Mouse (Mus musculus): ENCODE measurements at regions not wholly inside any gene's neighbourhood (a gene's known extent, or its start where the extent isn't known, plus 50 kb on each side); places are given as distances from the start of the nearest gene placed in this dataset.

DNA sequence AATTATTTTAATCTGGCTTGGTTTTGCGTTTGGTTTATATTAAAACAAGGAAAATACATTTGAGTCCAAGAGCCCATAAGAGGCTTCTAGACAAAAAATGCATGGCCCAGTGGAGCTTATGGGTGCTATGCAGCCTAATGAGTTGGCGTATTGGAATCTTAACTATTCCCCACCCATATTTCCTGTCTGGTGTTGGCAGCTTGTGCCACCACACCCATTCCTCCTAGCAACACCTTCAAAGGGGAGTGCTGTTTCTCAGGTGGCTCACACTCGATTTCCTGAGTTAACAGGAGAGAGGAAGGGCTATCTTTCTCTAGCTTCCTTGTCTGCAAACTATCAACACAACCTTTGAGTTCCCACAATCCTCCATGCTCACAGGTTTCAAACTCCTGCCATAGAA is 331.0 kb downstream of the Plk2 start:
- Histone ChIP-seq H3K36me3 (ENCODE audit: control insufficient read depth, insufficient read depth, low read length) (no peaks in the 10 kb centered on the region), H3K4me1 (ENCODE audit: control insufficient read depth, insufficient read depth, low read length) (no peaks in the 10 kb centered on the region; the same call in 1 of the 2 replicates), H3K4me3 (ENCODE audit: low read depth, low read length) (no peak overlapping the region), H3K9me3 (ENCODE audit: control insufficient read depth, low read length) (no peaks in the 10 kb centered on the region), H3K27me3 (ENCODE audit: control insufficient read depth, insufficient read depth, low read length) (no peaks in the 10 kb centered on the region), H3K27ac (replicated peaks; ENCODE audit: low read depth, low read length) (no peak overlapping the region), H3K9ac (ENCODE audit: low read length) (no peak overlapping the region), H3K4me2 (ENCODE audit: low read depth, severe bottlenecking) (no peak overlapping the region)
- ATAC-seq (ENCODE audit: insufficient number of reproducible peaks, low FRiP score, low TSS enrichment, low read depth) (no peak), DNase-seq (ENCODE audit: low spot score) (no peak)
- WGBS: 72% methylated on average over 3 of the region's 3 CpGs

DNA sequence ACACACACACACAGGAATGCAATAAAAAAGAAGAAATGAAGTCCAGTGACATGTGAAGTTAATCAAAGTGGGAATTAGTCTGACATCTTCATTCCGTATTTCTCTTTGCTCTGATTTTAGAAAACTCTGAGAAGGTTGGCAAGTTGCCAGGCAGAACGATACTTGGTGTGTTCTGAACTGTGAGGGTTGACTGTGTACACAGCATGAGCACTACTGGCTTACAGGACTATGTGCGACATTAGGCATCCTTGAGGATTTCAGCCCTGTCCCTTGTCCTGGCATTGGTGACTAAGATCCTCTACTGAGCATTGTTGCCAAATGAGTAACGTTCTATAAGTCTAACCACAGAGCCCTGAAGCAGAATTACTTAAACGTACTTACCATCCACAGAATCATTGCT is 340.7 kb downstream of the Plk2 start:
- ATAC-seq (ENCODE audit: insufficient number of reproducible peaks, low FRiP score, low TSS enrichment, low read depth): no peak
- H3K9me3 ChIP-seq (ENCODE audit: control insufficient read depth, low read length): no peaks in the 10 kb centered on the region
- 67% methylated on average over 5 of the region's 5 CpGs for WGBS
- H3K4me2 ChIP-seq (ENCODE audit: low read depth, severe bottlenecking): no peak overlapping the region
- H3K27ac ChIP-seq (replicated peaks; ENCODE audit: low read depth, low read length): no peak overlapping the region
- no peaks in the 10 kb centered on the region for H3K36me3 ChIP-seq (ENCODE audit: control insufficient read depth, insufficient read depth, low read length)
- no peaks in the 10 kb centered on the region for H3K4me1 ChIP-seq (ENCODE audit: control insufficient read depth, insufficient read depth, low read length)
- H3K9ac ChIP-seq (ENCODE audit: low read length): no peak overlapping the region
- H3K4me3 ChIP-seq (ENCODE audit: low read depth, low read length): no peak overlapping the region
- no peak for DNase-seq (ENCODE audit: low spot score)
- no peaks in the 10 kb centered on the region for H3K27me3 ChIP-seq (ENCODE audit: control insufficient read depth, insufficient read depth, low read length)

DNA sequence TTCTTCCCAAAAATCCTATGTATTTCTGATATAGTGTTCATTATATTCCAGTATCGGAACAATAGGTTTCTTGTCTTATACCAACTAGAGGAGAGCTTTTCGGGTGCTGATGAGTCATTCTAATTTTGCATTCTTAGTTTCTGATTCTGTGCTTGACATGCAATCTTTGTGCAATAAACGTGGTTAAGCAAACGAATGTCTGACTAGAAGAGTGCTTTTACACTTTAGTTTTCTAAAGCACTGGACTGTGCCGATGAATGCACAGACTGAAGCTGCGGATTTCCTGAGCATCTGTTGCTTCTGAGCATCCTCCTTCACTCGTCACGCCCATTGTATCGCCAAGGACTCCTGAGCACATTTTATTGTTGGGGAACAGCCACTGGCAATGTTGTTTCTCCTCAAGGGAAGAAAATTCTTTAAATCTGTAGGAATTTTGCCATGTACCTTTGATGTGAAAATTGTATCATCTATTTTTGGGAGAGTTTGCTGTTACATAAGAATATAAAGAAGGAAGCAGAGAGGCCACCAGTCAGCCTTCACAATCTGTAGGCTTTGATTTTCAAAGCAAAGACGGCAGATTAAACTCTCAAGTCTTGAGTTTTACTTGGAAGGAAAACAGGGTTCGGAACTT is 346.8 kb downstream of the Plk2 start:
- H3K4me2 ChIP-seq (ENCODE audit: low read depth, severe bottlenecking): no peak overlapping the region
- ATAC-seq (ENCODE audit: insufficient number of reproducible peaks, low FRiP score, low TSS enrichment, low read depth) (no peak), DNase-seq (ENCODE audit: low spot score) (no peak)
- H3K9ac ChIP-seq (ENCODE audit: low read length): no peak overlapping the region
- no peak overlapping the region for H3K27ac ChIP-seq (replicated peaks; ENCODE audit: low read depth, low read length)
- 88% methylated on average over 11 of the region's 11 CpGs for WGBS
- no peaks in the 10 kb centered on the region for H3K4me1 ChIP-seq (ENCODE audit: control insufficient read depth, insufficient read depth, low read length)
- H3K4me3 ChIP-seq (ENCODE audit: low read depth, low read length): no peak overlapping the region
- no peaks in the 10 kb centered on the region for H3K36me3 ChIP-seq (ENCODE audit: control insufficient read depth, insufficient read depth, low read length)
- no peaks in the 10 kb centered on the region for H3K27me3 ChIP-seq (ENCODE audit: control insufficient read depth, insufficient read depth, low read length)
- H3K9me3 ChIP-seq (ENCODE audit: control insufficient read depth, low read length): no peaks in the 10 kb centered on the region

DNA sequence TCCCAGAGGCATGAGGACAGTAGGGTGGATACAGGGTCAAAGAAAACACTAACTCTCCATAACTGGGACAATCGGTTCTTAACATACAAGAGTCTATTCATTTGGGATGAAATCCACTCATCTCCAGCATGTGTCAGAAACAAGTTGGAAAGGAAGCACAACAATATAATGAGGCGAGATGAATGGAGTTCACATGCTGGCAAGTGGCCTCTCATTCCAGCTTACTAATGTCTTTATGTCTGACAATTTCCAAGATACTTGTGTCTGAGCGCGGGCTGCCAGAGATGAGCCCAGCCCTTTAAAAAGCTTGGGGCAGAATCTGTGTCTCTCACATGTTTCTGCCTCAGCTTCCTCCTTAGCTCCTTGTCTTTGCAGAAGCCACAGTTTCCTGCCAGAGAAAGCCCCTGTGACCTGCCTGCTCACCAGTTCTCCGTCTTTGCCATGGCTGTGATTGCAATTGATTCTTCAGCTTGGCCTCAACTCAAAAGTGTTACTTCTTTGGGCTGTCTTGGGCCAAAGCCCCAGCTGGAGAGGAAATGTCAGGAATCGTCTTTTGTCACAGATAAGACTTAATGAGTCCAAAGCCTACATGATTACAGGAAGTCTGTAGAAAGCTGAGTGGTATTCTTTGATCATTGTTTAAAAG is 352.5 kb downstream of the Plk2 start:
- DNase-seq (ENCODE audit: low spot score) (no peak), ATAC-seq (ENCODE audit: insufficient number of reproducible peaks, low FRiP score, low TSS enrichment, low read depth) (no peak)
- no peak overlapping the region for H3K9ac ChIP-seq (ENCODE audit: low read length)
- H3K9me3 ChIP-seq (ENCODE audit: control insufficient read depth, low read length): no peaks in the 10 kb centered on the region
- WGBS: 59% methylated on average over 6 of the region's 6 CpGs
- no peaks in the 10 kb centered on the region for H3K27me3 ChIP-seq (ENCODE audit: control insufficient read depth, insufficient read depth, low read length)
- H3K4me1 ChIP-seq (ENCODE audit: control insufficient read depth, insufficient read depth, low read length): no peaks in the 10 kb centered on the region
- no peak overlapping the region for H3K4me3 ChIP-seq (ENCODE audit: low read depth, low read length)
- H3K36me3 ChIP-seq (ENCODE audit: control insufficient read depth, insufficient read depth, low read length): no peaks in the 10 kb centered on the region
- no peak overlapping the region for H3K4me2 ChIP-seq (ENCODE audit: low read depth, severe bottlenecking)
- H3K27ac ChIP-seq (replicated peaks; ENCODE audit: low read depth, low read length): no peak overlapping the region

DNA sequence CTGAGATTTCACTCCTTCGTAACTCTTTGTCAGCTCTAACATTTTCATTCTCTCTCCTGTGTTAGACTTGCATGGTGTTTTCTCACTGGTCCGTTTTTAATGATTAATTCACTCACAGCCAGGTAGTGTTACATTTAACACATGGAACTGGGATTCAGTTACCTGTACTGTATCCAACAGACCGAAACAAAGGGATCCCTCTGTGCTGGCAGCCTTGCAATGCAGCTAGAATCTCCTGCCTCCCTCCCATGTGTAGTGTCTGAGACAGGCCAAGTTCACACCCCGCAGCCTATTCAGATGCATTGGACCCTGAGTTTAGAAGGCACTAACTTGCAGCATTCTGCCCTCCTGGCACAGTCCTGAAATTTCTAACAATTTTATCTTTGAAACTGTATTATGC is 357.9 kb downstream of the Plk2 start:
- DNase-seq (ENCODE audit: low spot score) (no peak), ATAC-seq (ENCODE audit: insufficient number of reproducible peaks, low FRiP score, low TSS enrichment, low read depth) (no peak)
- Histone ChIP-seq H3K4me2 (ENCODE audit: low read depth, severe bottlenecking) (no peak overlapping the region), H3K4me1 (ENCODE audit: control insufficient read depth, insufficient read depth, low read length) (no peaks in the 10 kb centered on the region), H3K27ac (replicated peaks; ENCODE audit: low read depth, low read length) (no peak overlapping the region), H3K4me3 (ENCODE audit: low read depth, low read length) (no peak overlapping the region), H3K9ac (ENCODE audit: low read length) (no peak overlapping the region), H3K36me3 (ENCODE audit: control insufficient read depth, insufficient read depth, low read length) (no peaks in the 10 kb centered on the region), H3K27me3 (ENCODE audit: control insufficient read depth, insufficient read depth, low read length) (no peaks in the 10 kb centered on the region), H3K9me3 (ENCODE audit: control insufficient read depth, low read length) (no peaks in the 10 kb centered on the region)
- WGBS: 83% methylated on average over 4 of the region's 4 CpGs

DNA sequence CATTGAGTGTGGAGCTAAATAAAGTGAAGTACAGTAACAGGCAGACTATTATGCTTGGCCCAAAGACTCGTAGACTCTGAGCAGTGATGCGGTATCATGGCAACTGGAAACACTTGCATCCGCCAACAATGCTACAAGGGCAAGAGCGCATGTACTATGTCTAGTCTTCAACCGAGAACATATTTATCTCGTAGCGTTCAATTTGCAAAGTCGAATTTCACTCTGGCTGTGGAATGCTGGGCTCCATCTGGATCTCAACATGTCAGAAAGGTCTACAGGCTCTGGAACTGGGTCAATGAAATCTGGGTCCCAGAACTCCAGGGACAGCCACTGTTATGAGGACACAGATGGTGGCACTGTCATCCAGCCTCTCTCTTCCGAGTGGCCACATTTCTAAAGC is 359.7 kb downstream of the Plk2 start:
- WGBS: 90% methylated on average over 9 of the region's 9 CpGs
- Histone ChIP-seq H3K36me3 (ENCODE audit: control insufficient read depth, insufficient read depth, low read length) (no peaks in the 10 kb centered on the region), H3K4me1 (ENCODE audit: control insufficient read depth, insufficient read depth, low read length) (no peaks in the 10 kb centered on the region), H3K4me2 (ENCODE audit: low read depth, severe bottlenecking) (no peak overlapping the region), H3K9me3 (ENCODE audit: control insufficient read depth, low read length) (no peaks in the 10 kb centered on the region), H3K4me3 (ENCODE audit: low read depth, low read length) (no peak overlapping the region), H3K27me3 (ENCODE audit: control insufficient read depth, insufficient read depth, low read length) (no peaks in the 10 kb centered on the region), H3K9ac (ENCODE audit: low read length) (no peak overlapping the region), H3K27ac (replicated peaks; ENCODE audit: low read depth, low read length) (no peak overlapping the region)
- ATAC-seq (ENCODE audit: insufficient number of reproducible peaks, low FRiP score, low TSS enrichment, low read depth) (no peak), DNase-seq (ENCODE audit: low spot score) (no peak)

DNA sequence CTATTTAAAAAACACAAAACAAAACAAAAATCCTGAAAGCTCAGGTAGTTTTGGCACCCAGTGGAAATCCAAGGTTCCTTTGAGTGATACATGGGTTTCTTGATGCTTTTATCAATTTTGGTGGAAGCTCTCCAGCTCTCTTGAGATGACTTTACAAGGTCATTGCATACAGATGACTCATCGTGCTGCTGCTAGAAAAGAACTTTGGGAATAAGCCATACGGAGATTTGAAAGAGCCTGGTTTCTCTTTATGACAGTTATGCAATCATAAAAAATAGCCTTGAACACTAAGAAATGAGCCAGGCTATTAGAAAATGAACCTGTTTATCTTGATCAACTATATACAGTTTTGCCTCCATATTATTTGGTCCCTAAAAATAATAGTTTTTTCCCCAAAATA is 362.0 kb downstream of the Plk2 start:
- ATAC-seq (ENCODE audit: insufficient number of reproducible peaks, low FRiP score, low TSS enrichment, low read depth): no peak
- no peak overlapping the region for H3K4me2 ChIP-seq (ENCODE audit: low read depth, severe bottlenecking)
- no peaks in the 10 kb centered on the region for H3K9me3 ChIP-seq (ENCODE audit: control insufficient read depth, low read length)
- H3K27me3 ChIP-seq (ENCODE audit: control insufficient read depth, insufficient read depth, low read length): no peaks in the 10 kb centered on the region
- no peak for DNase-seq (ENCODE audit: low spot score)
- no peak overlapping the region for H3K9ac ChIP-seq (ENCODE audit: low read length)
- 93% methylated on average over 2 of the region's 2 CpGs for WGBS
- no peak overlapping the region for H3K4me3 ChIP-seq (ENCODE audit: low read depth, low read length)
- no peaks in the 10 kb centered on the region for H3K4me1 ChIP-seq (ENCODE audit: control insufficient read depth, insufficient read depth, low read length)
- H3K27ac ChIP-seq (replicated peaks; ENCODE audit: low read depth, low read length): no peak overlapping the region
- H3K36me3 ChIP-seq (ENCODE audit: control insufficient read depth, insufficient read depth, low read length): no peaks in the 10 kb centered on the region

DNA sequence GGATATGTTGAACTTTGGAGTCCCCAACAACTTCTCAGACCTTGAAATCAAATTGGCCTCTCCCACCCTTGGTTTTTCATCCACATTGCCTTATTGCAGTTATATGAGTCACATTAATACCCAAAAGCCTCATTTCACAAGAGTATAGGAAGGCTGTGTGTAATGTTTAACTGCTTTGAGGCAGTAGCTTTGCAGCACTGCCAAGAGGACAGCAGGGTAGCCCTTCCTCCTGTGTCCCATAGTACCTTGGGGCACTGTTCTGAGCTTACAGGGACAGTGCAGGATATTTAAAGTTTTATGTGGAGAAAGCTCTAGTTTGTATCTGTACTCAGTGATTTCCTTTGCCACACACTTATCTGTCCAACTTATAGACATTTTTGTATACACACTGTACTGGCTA is 374.4 kb downstream of the Plk2 start:
- no peak overlapping the region for H3K4me2 ChIP-seq (ENCODE audit: low read depth, severe bottlenecking)
- no peaks in the 10 kb centered on the region for H3K27me3 ChIP-seq (ENCODE audit: control insufficient read depth, insufficient read depth, low read length)
- H3K9me3 ChIP-seq (ENCODE audit: control insufficient read depth, low read length): no peaks in the 10 kb centered on the region
- H3K4me3 ChIP-seq (ENCODE audit: low read depth, low read length): no peak overlapping the region
- DNase-seq (ENCODE audit: low spot score) (no peak), ATAC-seq (ENCODE audit: insufficient number of reproducible peaks, low FRiP score, low TSS enrichment, low read depth) (no peak)
- no peak overlapping the region for H3K9ac ChIP-seq (ENCODE audit: low read length)
- no peaks in the 10 kb centered on the region for H3K36me3 ChIP-seq (ENCODE audit: control insufficient read depth, insufficient read depth, low read length)
- H3K27ac ChIP-seq (replicated peaks; ENCODE audit: low read depth, low read length): no peak overlapping the region
- no peaks in the 10 kb centered on the region for H3K4me1 ChIP-seq (ENCODE audit: control insufficient read depth, insufficient read depth, low read length)

DNA sequence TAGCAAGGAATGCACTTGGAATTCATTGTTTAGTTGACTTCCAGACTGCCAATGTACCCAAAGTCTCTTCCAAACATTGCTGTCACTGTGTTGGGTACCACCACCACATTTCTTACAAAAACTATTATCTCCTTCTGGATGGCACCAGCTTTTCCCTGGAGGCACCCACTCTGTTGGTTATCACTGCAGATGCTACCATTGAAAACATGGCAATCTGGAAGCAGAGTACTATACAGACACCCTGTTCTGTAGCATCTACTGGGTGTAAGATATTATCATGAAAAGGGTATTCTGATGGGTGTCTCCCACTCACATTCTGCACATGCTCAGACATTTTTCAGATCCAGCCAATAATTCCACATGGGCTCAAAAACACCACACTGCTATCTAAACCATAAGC is 380.4 kb downstream of the Plk2 start:
- Histone ChIP-seq H3K4me1 (ENCODE audit: control insufficient read depth, insufficient read depth, low read length) (no peaks in the 10 kb centered on the region), H3K9me3 (ENCODE audit: control insufficient read depth, low read length) (no peaks in the 10 kb centered on the region), H3K27ac (replicated peaks; ENCODE audit: low read depth, low read length) (no peak overlapping the region), H3K36me3 (ENCODE audit: control insufficient read depth, insufficient read depth, low read length) (no peaks in the 10 kb centered on the region), H3K4me2 (ENCODE audit: low read depth, severe bottlenecking) (no peak overlapping the region), H3K9ac (ENCODE audit: low read length) (no peak overlapping the region), H3K27me3 (ENCODE audit: control insufficient read depth, insufficient read depth, low read length) (no peaks in the 10 kb centered on the region), H3K4me3 (ENCODE audit: low read depth, low read length) (no peak overlapping the region)
- ATAC-seq (ENCODE audit: insufficient number of reproducible peaks, low FRiP score, low TSS enrichment, low read depth) (no peak), DNase-seq (ENCODE audit: low spot score) (no peak)
